Mouse (Mus musculus): ENCODE results near the gene Pus1. TPM values are rescaled to one million over a fixed set of nuclear protein-coding genes. Genes with fewer than 3 reads are reported as not detected.
A peak's percentile ranks its signal among the peaks of the same experiment; 100 is the strongest.

The Pus1 gene
- polyA plus RNA-seq, 1 experiment from 2014 or later = 24.3 TPM

GRCm38 (mm10) chr5:110808821-110809666 is 28.6 kb upstream of the Pus1 start:
- DNase-seq (ENCODE audit: low spot score) = peak; percentile 56
- H3K4me1 ChIP-seq (replicated peaks; ENCODE audit: control insufficient read depth, insufficient read depth) = peaks cover 2% of the 10 kb centered on the region; the same call in 1 of the 2 replicates
- H3K9me3 ChIP-seq (ENCODE audit: control insufficient read depth, low read length) = no peaks in the 10 kb centered on the region
- peak overlapping the region; percentile 99 for H3K9ac ChIP-seq (ENCODE audit: low read length)
- H3K27ac ChIP-seq (replicated peaks) = peak overlapping the region; percentile 96
- no peaks in the 10 kb centered on the region for H3K27me3 ChIP-seq (ENCODE audit: control insufficient read depth, insufficient read depth, low read length)
- under 1% methylated on average over 27 of the region's 27 CpGs for WGBS
- ATAC-seq (ENCODE audit: low FRiP score, low TSS enrichment) = no peak
- H3K4me2 ChIP-seq (replicated peaks; ENCODE audit: low read depth) = peak overlapping the region; percentile 95
- TF ChIP-seq CTCF (IDR thresholded peaks at IDR 0.05; ENCODE audit: low read depth) (no peak), EP300 (optimal IDR thresholded peaks at IDR 0.05) (no peak)
- no peaks in the 10 kb centered on the region for H3K36me3 ChIP-seq (ENCODE audit: control insufficient read depth, insufficient read depth, low read length)
- H3K4me3 ChIP-seq (ENCODE audit: low read depth, low read length) = peak overlapping the region; percentile 93

- no peaks in the 10 kb centered on the region for H3K36me3 ChIP-seq (ENCODE audit: control insufficient read depth, insufficient read depth, low read length)
- peak; percentile 92 for DNase-seq (ENCODE audit: low spot score)
- peak overlapping the region; percentile 96 for H3K27ac ChIP-seq (replicated peaks)
- peak overlapping the region; percentile 95 for H3K4me2 ChIP-seq (replicated peaks; ENCODE audit: low read depth)
- H3K9ac ChIP-seq (ENCODE audit: low read length) = peak overlapping the region; percentile 99
- H3K9me3 ChIP-seq (ENCODE audit: control insufficient read depth, low read length) = no peaks in the 10 kb centered on the region
- H3K4me1 ChIP-seq (replicated peaks; ENCODE audit: control insufficient read depth, insufficient read depth) = peaks cover 2% of the 10 kb centered on the region; the same call in 1 of the 2 replicates
- WGBS = 1% methylated on average over 14 of the region's 14 CpGs
- no peaks in the 10 kb centered on the region for H3K27me3 ChIP-seq (ENCODE audit: control insufficient read depth, insufficient read depth, low read length)
- no peak for TF ChIP-seq CTCF (IDR thresholded peaks at IDR 0.05; ENCODE audit: low read depth)
- no peak for TF ChIP-seq EP300 (optimal IDR thresholded peaks at IDR 0.05)
- H3K4me3 ChIP-seq (ENCODE audit: low read depth, low read length) = peak overlapping the region; percentile 93
- peak; percentile 77 for ATAC-seq (ENCODE audit: low FRiP score, low TSS enrichment)
Observed at GRCm38 (mm10) chr5:110808061-110808631, 27.7 kb upstream of the Pus1 start.

- Histone ChIP-seq H3K4me1 (replicated peaks; ENCODE audit: control insufficient read depth, insufficient read depth) (peaks cover 2% of the 10 kb centered on the region; the same call in 1 of the 2 replicates), H3K27me3 (ENCODE audit: control insufficient read depth, insufficient read depth, low read length) (no peaks in the 10 kb centered on the region), H3K4me3 (ENCODE audit: low read depth, low read length) (peak overlapping the region; percentile 93), H3K4me2 (replicated peaks; ENCODE audit: low read depth) (peak overlapping the region; percentile 95), H3K27ac (replicated peaks) (peak overlapping the region; percentile 96), H3K36me3 (ENCODE audit: control insufficient read depth, insufficient read depth, low read length) (no peaks in the 10 kb centered on the region), H3K9ac (ENCODE audit: low read length) (peak overlapping the region; percentile 99), H3K9me3 (ENCODE audit: control insufficient read depth, low read length) (no peaks in the 10 kb centered on the region)
- DNase-seq (ENCODE audit: low spot score) (no peak), ATAC-seq (ENCODE audit: low FRiP score, low TSS enrichment) (no peak)
- TF ChIP-seq EP300 (optimal IDR thresholded peaks at IDR 0.05) (no peak), CTCF (IDR thresholded peaks at IDR 0.05; ENCODE audit: low read depth) (no peak)
- WGBS = 67% methylated on average over 4 of the region's 4 CpGs
Observed at GRCm38 (mm10) chr5:110807453-110807852, 27.0 kb upstream of the Pus1 start.

- WGBS = 72% methylated on average over 1 of the region's 1 CpGs
- H3K4me2 ChIP-seq (replicated peaks; ENCODE audit: low read depth) = no peak overlapping the region
- no peaks in the 10 kb centered on the region for H3K36me3 ChIP-seq (ENCODE audit: control insufficient read depth, insufficient read depth, low read length)
- H3K27ac ChIP-seq (replicated peaks) = no peak overlapping the region
- no peaks in the 10 kb centered on the region for H3K27me3 ChIP-seq (ENCODE audit: control insufficient read depth, insufficient read depth, low read length)
- H3K4me1 ChIP-seq (replicated peaks; ENCODE audit: control insufficient read depth, insufficient read depth) = peaks cover 2% of the 10 kb centered on the region; the same call in 1 of the 2 replicates
- no peak overlapping the region for H3K9ac ChIP-seq (ENCODE audit: low read length)
- H3K9me3 ChIP-seq (ENCODE audit: control insufficient read depth, low read length) = no peaks in the 10 kb centered on the region
- no peak overlapping the region for H3K4me3 ChIP-seq (ENCODE audit: low read depth, low read length)
- ATAC-seq (ENCODE audit: low FRiP score, low TSS enrichment) = no peak
- no peak for TF ChIP-seq CTCF (IDR thresholded peaks at IDR 0.05; ENCODE audit: low read depth)
- no peak for TF ChIP-seq EP300 (optimal IDR thresholded peaks at IDR 0.05)
- no peak for DNase-seq (ENCODE audit: low spot score)
Observed at GRCm38 (mm10) chr5:110806676-110807075, 26.2 kb upstream of the Pus1 start.

- no peak overlapping the region for H3K27ac ChIP-seq (replicated peaks)
- peaks cover 2% of the 10 kb centered on the region; the same call in 1 of the 2 replicates for H3K4me1 ChIP-seq (replicated peaks; ENCODE audit: control insufficient read depth, insufficient read depth)
- ATAC-seq (ENCODE audit: low FRiP score, low TSS enrichment) (no peak), DNase-seq (ENCODE audit: low spot score) (no peak)
- H3K36me3 ChIP-seq (ENCODE audit: control insufficient read depth, insufficient read depth, low read length) = 0 out of 2 replicates have a peak, but pooled peaks cover 4% of the 10 kb centered on the region
- H3K4me2 ChIP-seq (replicated peaks; ENCODE audit: low read depth) = no peak overlapping the region
- H3K27me3 ChIP-seq (ENCODE audit: control insufficient read depth, insufficient read depth, low read length) = no peaks in the 10 kb centered on the region
- H3K4me3 ChIP-seq (ENCODE audit: low read depth, low read length) = no peak overlapping the region
- H3K9ac ChIP-seq (ENCODE audit: low read length) = 0 out of 2 replicates have a peak overlapping the region, but pooled peaks have one; percentile 13
- WGBS = 78% methylated on average over 4 of the region's 4 CpGs
- no peak for TF ChIP-seq CTCF (IDR thresholded peaks at IDR 0.05; ENCODE audit: low read depth)
- no peak for TF ChIP-seq EP300 (optimal IDR thresholded peaks at IDR 0.05)
- no peaks in the 10 kb centered on the region for H3K9me3 ChIP-seq (ENCODE audit: control insufficient read depth, low read length)
Observed at GRCm38 (mm10) chr5:110806154-110806553, 25.7 kb upstream of the Pus1 start.
